Mouse (Mus musculus): ENCODE results near the gene Pla2g5. TPM values are rescaled to one million over a fixed set of nuclear protein-coding genes. Genes with fewer than 3 reads are reported as not detected.
"Not testable (repeated sequence)": the region's sequence is repeated elsewhere in the genome, so short reads cannot be mapped to it uniquely, and the experiment has no call there.

The Pla2g5 gene
- polyA plus RNA-seq, 1 experiment from 2014 or later, result 0.66 TPM

DNA sequence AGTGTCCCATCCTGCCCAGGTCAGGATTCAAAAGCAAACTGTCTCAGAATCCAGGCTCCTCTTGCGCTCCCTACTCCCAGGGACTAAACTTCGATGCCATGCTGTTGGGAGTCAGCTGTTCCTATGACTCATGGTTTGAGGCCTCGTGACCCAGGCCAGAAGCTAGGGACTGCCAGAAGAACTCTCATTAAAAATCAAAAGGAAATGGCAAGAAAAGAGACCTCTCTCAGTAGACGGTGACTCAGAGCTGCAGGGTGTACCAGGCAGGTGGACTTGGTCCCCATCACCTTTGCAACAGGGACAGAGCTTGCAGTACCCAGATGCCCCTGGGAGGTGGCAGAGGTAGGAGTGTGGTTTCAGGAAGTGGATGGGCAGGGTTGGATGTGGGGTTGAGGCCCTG, 14.4 kb upstream of the Pla2g5 start, which contains the start of gene Pla2g2e:
Pla2g2e (plus strand) TSS at position 212 of the 400 bp plus-strand sequence.
- no peaks in the 10 kb centered on the region for H3K36me3 ChIP-seq (replicated peaks)
- no peaks in the 10 kb centered on the region for H3K9me3 ChIP-seq
- H3K4me1 ChIP-seq, result peaks cover 21% of the 10 kb centered on the region
- H3K27ac ChIP-seq, result no peak within 1 kb of the TSS
- H3K4me3 ChIP-seq, result no peak within 1 kb of the TSS
- no peak for DNase-seq (ENCODE audit: extremely low spot score, low spot score)
- WGBS, result 88% methylated on average over 4 of the region's 4 CpGs
- H3K27me3 ChIP-seq (ENCODE audit: poor library complexity, severe bottlenecking), result peaks cover 27% of the 10 kb centered on the region

DNA sequence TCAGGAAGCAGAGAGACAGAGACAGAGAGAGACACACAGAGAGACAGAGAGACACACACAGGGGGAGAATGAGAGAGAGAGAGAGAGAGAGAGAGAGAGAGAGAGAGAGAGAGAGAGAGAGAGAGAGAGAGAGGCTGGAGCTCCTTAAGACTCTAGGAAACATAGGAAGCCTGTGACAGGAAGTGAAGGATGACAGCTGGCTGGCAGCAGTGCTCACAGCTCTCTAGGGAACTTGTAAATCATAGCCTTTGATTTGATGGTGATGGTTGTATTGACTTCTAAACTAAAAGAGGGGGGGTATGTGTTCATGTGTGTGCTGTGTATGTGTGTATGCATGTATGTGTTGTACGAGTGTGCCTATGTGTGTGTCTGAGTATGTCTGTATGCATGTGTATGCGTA, 12.7 kb upstream of the Pla2g5 start:
- no peak overlapping the region for H3K4me3 ChIP-seq
- no peaks in the 10 kb centered on the region for H3K9me3 ChIP-seq
- H3K4me1 ChIP-seq, result peaks cover 11% of the 10 kb centered on the region
- WGBS, result 95% methylated on average over 2 of the region's 2 CpGs
- H3K27ac ChIP-seq, result no peak overlapping the region
- no peak for DNase-seq (ENCODE audit: extremely low spot score, low spot score)
- H3K27me3 ChIP-seq (ENCODE audit: poor library complexity, severe bottlenecking), result peaks cover 10% of the 10 kb centered on the region
- H3K36me3 ChIP-seq (replicated peaks), result no peaks in the 10 kb centered on the region

DNA sequence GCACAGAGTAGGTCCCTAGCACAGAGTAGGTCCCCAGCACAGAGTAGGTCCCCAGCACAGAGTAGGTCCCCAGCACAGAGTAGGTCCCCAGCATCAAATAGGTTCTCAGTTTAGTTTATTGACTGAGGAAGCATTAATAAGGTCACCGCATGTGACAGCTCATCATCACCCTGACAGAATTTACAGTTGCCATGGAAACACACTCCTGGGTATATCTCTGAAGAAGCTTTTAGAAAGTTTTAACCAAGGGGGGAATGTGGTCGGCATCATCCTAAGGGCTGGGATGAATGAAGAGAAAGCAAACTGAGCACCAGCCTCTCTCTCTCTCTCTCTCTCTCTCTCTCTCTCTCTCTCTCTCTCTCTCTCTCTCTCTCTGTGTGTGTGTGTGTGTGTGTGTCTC, 12.0 kb upstream of the Pla2g5 start:
- 92% methylated on average over 2 of the region's 2 CpGs for WGBS
- not testable (repeated sequence) for H3K4me3 ChIP-seq; H3K27me3 ChIP-seq (ENCODE audit: poor library complexity, severe bottlenecking); H3K27ac ChIP-seq; H3K36me3 ChIP-seq (replicated peaks); H3K9me3 ChIP-seq; DNase-seq (ENCODE audit: extremely low spot score, low spot score)
- H3K4me1 ChIP-seq, result peaks cover 11% of the 10 kb centered on the region

DNA sequence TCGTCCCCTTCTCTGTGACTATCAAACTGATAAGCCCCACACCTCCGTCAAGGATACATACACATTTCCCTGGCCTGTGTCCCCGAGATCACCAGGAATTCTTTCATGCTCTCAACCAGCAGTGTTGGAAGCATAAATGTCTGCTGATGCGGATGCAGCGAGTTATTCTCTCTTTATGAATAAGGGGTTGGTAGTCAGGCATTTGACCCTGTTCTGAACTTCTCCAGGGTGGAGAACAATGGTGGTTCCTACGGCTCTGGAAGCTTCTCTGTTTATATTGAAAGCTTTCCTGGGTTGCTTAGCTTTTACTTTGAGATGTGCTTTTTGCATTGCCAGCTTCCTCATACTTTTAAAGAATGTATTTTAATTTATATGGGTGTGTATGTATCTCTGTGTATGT, 10.6 kb upstream of the Pla2g5 start, which contains the start of gene Gm13030:
Gm13030 (minus strand) TSS at position 101 of the 400 bp plus-strand sequence.
- Histone ChIP-seq H3K4me3 (no peak within 1 kb of the TSS), H3K9me3 (no peaks in the 10 kb centered on the region), H3K27ac (no peak within 1 kb of the TSS), H3K4me1 (peaks cover 4% of the 10 kb centered on the region; the same call in 1 of the 2 replicates), H3K27me3 (ENCODE audit: poor library complexity, severe bottlenecking) (no peaks in the 10 kb centered on the region), H3K36me3 (replicated peaks) (no peaks in the 10 kb centered on the region)
- WGBS, result 88% methylated on average over 6 of the region's 6 CpGs
- no peak for DNase-seq (ENCODE audit: extremely low spot score, low spot score)

DNA sequence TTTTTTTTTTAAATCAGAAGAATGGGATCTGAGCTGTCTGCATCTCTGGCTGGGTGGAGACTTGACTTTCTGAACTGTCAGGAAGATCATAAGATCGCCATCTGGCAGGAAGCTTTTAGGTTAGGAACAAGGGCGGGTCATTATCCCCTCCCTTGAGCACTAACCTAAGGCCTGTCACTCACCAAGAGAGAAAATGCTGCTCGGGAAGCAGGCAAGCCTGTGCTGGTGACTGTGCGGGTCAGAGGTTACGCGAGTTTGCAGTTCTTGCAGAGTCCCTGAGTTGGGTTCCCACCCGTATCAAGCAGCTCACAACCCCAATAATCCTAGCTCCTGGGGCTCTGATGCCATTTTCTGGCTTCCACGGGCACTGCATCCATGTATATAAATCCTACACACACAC, 5.4 kb upstream of the Pla2g5 start:
- Histone ChIP-seq H3K4me1 (no peaks in the 10 kb centered on the region), H3K27me3 (ENCODE audit: poor library complexity, severe bottlenecking) (no peaks in the 10 kb centered on the region), H3K4me3 (no peak overlapping the region), H3K36me3 (replicated peaks) (no peaks in the 10 kb centered on the region), H3K27ac (no peak overlapping the region), H3K9me3 (no peaks in the 10 kb centered on the region)
- no peak for DNase-seq (ENCODE audit: extremely low spot score, low spot score)
- 63% methylated on average over 8 of the region's 8 CpGs for WGBS

DNA sequence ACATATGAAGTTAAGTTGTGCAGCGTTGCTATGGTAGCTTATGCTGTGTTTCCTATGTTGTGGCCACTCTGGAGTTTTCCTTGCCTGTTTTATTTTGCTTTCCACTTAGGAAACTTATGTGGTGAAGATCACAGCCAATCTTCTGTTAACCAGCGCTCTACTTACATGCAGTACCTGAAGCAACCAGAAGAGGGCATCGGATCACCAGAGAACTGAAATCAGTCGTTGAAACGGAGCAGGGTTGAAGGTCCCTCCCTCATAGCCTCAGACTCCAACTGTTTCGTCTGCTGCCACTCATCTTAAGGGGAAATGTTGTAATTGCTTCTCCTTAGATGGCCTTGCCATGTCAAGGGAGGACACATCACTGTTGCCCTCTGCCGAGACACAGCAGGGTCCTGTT, 3.1 kb upstream of the Pla2g5 start:
- DNase-seq (ENCODE audit: extremely low spot score, low spot score), result peak; percentile 71
- Histone ChIP-seq H3K4me1 (no peaks in the 10 kb centered on the region), H3K36me3 (replicated peaks) (no peaks in the 10 kb centered on the region), H3K27ac (no peak overlapping the region), H3K4me3 (no peak overlapping the region), H3K9me3 (no peaks in the 10 kb centered on the region), H3K27me3 (ENCODE audit: poor library complexity, severe bottlenecking) (no peaks in the 10 kb centered on the region; the same call in 1 of the 2 replicates)
- 16% methylated on average over 7 of the region's 7 CpGs for WGBS

DNA sequence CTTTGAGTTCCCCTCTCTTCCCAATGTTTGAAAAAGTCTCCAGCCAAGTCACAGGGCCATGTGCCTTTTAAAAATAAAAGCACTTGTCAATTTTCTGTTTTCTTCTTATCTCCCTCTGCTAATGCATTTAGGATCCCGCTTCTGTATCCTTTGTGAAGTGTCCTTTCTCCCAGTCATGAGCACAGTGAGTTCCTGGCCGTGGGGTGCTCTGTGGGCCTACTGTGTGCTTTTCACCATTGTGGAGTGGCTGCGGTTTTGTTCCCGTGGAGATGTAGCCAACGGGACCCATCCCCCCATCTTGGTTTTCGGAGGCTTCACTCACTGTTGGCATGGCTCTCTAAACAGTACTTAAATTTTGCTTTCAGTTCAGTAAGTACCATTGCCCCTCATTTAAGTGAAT, 2.7 kb upstream of the Pla2g5 start:
- Histone ChIP-seq H3K4me3 (no peak overlapping the region), H3K4me1 (no peaks in the 10 kb centered on the region), H3K36me3 (replicated peaks) (no peaks in the 10 kb centered on the region), H3K9me3 (no peaks in the 10 kb centered on the region), H3K27ac (no peak overlapping the region), H3K27me3 (ENCODE audit: poor library complexity, severe bottlenecking) (no peaks in the 10 kb centered on the region; the same call in 1 of the 2 replicates)
- 72% methylated on average over 6 of the region's 6 CpGs for WGBS
- no peak for DNase-seq (ENCODE audit: extremely low spot score, low spot score)

DNA sequence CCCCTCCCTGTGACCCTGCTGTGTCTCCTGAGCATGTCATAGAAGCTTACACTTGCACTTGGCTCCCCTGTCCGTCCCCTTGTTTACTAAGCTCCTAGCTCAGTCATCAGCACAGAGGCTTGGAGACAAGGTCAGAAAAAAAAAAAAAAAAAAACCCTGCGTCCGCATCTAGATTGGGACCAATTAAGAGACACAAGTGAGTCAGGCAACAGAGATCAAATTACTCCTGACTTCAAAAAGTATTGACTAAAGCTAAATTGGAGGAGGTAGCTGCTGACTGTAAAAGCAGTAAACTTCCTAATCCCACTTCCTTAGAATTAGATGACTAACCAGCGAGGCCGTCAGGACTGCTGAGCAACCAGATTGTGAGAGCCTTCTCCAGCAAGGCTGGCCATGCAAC, 1.8 kb upstream of the Pla2g5 start:
- Histone ChIP-seq H3K9me3 (no peaks in the 10 kb centered on the region), H3K4me1 (peaks cover 3% of the 10 kb centered on the region), H3K36me3 (replicated peaks) (no peaks in the 10 kb centered on the region), H3K27ac (no peak overlapping the region), H3K4me3 (no peak overlapping the region), H3K27me3 (ENCODE audit: poor library complexity, severe bottlenecking) (peaks cover 4% of the 10 kb centered on the region; the same call in 1 of the 2 replicates)
- DNase-seq (ENCODE audit: extremely low spot score, low spot score), result no peak
- WGBS, result 58% methylated on average over 5 of the region's 5 CpGs

DNA sequence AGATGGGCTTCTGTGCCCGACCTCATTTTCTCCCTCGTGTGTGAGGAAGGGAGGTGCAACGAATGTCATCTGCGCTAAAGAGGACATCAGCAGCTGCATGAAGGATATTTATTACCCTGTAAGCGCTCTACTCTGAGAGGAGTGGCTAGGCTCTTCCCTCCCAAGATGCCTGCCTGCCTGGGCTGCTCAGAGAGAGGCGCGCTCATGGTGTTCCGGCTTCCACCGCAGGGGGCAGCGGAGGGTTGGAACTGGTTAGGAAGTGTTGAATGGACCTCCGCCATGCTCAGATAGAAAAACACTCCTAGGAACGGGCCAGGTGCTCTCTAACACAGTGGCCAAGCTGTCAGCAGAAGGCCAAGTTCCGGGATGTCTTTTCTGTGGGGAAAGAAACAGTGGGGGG, 3.6 kb downstream of the Pla2g5 start:
- H3K27ac ChIP-seq, result peak overlapping the region; percentile 60; the same call in 1 of the 2 replicates
- WGBS, result 6% methylated on average over 13 of the region's 13 CpGs
- H3K4me3 ChIP-seq, result peak overlapping the region; percentile 52
- DNase-seq (ENCODE audit: extremely low spot score, low spot score), result peak; percentile 82
- peaks cover 16% of the 10 kb centered on the region for H3K4me1 ChIP-seq
- peaks cover 4% of the 10 kb centered on the region; the same call in 1 of the 2 replicates for H3K27me3 ChIP-seq (ENCODE audit: poor library complexity, severe bottlenecking)
- H3K36me3 ChIP-seq (replicated peaks), result no peaks in the 10 kb centered on the region
- H3K9me3 ChIP-seq, result no peaks in the 10 kb centered on the region

DNA sequence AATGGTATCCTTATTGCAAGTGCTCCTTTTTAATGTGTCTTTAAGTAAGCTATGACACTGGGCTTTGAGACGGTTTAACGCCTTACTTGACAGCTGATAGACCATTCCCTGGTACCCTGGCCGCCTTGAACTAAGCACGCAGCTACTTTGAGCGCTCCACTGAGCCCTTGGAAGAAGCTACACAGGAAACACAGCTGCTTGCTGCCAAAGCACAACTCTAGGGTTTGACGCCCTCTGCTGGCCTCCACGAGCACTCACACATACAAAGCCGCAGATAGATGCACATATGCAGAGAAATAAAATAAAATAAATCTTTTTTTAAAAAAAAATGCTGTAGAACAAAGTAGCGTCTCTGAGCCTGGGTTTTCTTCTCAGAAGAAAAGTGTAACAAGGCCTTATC, 4.0 kb downstream of the Pla2g5 start:
- Histone ChIP-seq H3K27ac (0 out of 2 replicates have a peak overlapping the region, but pooled peaks have one; percentile 60), H3K4me1 (peaks cover 16% of the 10 kb centered on the region), H3K9me3 (no peaks in the 10 kb centered on the region), H3K27me3 (ENCODE audit: poor library complexity, severe bottlenecking) (peaks cover 4% of the 10 kb centered on the region; the same call in 1 of the 2 replicates), H3K4me3 (peak overlapping the region; percentile 52), H3K36me3 (replicated peaks) (no peaks in the 10 kb centered on the region)
- peak; percentile 52 for DNase-seq (ENCODE audit: extremely low spot score, low spot score)
- 14% methylated on average over 9 of the region's 9 CpGs for WGBS

DNA sequence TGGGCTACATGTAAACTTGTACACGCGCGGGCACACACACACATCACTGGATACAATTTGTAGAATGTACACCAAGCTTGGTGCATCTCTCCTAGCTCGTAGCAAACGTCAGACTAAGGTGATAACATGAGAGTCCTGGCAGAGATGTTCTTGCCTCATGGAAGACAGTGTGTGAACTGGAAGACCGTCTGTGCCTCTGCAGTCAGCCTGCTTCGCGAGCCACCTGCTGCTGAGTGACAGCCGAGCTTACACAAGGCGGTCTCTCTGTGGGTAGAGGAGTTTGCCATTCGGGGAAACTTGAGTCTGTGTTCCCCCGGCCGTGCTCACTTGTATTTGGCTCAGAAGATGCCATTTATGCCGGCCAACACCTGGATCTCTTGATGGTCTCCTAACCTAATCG, 4.8 kb downstream of the Pla2g5 start:
- 88% methylated on average over 15 of the region's 15 CpGs for WGBS
- no peak for DNase-seq (ENCODE audit: extremely low spot score, low spot score)
- Histone ChIP-seq H3K27me3 (ENCODE audit: poor library complexity, severe bottlenecking) (peaks cover 4% of the 10 kb centered on the region; the same call in 1 of the 2 replicates), H3K4me1 (peaks cover 16% of the 10 kb centered on the region), H3K4me3 (no peak overlapping the region), H3K9me3 (no peaks in the 10 kb centered on the region), H3K36me3 (replicated peaks) (no peaks in the 10 kb centered on the region), H3K27ac (no peak overlapping the region)

DNA sequence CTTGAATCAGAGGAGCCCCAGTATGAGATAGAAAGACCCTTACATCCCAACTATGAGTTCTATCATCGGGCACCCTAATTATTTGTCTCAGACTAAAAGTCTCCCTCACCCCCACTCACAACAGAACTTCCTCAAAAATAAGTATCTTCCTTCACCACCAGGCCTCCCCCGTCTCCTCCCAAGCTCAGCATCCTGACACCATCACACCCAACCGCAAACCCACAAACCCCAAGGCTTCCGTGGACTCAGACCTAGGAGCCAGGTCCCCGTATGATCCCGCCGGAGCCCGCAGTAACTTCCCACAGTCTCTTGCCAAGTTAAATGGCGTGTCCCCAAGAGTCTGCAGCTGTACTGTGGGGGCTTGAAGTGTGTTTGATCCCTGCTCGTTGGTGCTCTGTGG, 5.7 kb downstream of the Pla2g5 start:
- H3K9me3 ChIP-seq, result no peaks in the 10 kb centered on the region
- H3K4me3 ChIP-seq, result no peak overlapping the region
- H3K27ac ChIP-seq, result no peak overlapping the region
- H3K27me3 ChIP-seq (ENCODE audit: poor library complexity, severe bottlenecking), result peaks cover 4% of the 10 kb centered on the region; the same call in 1 of the 2 replicates
- WGBS, result 91% methylated on average over 10 of the region's 10 CpGs
- no peak for DNase-seq (ENCODE audit: extremely low spot score, low spot score)
- H3K4me1 ChIP-seq, result peaks cover 16% of the 10 kb centered on the region
- H3K36me3 ChIP-seq (replicated peaks), result no peaks in the 10 kb centered on the region

DNA sequence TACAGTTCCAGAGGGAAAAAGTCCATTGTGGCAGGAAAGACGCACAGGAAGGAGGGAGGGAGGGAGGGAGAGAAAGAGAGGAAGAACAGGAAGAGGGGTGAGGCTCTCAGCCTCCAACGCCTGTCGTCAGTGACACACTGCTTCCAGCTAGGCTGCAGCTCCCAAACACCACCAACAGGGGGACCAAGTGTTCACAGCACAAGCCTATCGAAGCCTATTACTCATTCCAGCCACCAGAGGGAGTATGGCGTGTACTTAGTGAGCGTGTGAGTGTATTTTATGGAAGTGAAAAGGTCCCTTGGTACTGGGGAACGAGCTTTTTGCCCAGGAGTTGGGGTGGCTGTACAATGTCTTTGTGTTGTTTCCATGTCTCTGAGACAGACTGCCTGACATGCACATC, 6.8 kb downstream of the Pla2g5 start:
- H3K27ac ChIP-seq, result no peak overlapping the region
- H3K4me3 ChIP-seq, result no peak overlapping the region
- no peaks in the 10 kb centered on the region for H3K9me3 ChIP-seq
- H3K36me3 ChIP-seq (replicated peaks), result no peaks in the 10 kb centered on the region
- peaks cover 4% of the 10 kb centered on the region; the same call in 1 of the 2 replicates for H3K27me3 ChIP-seq (ENCODE audit: poor library complexity, severe bottlenecking)
- peak; percentile 71 for DNase-seq (ENCODE audit: extremely low spot score, low spot score)
- peaks cover 16% of the 10 kb centered on the region for H3K4me1 ChIP-seq
- 32% methylated on average over 7 of the region's 7 CpGs for WGBS
